Mouse (Mus musculus) brain, embryonic 14.5 days (tissue): Measurements from ENCODE around the gene Slc25a25.

ENCODE experiments used
- CTCF ChIP-seq: fragments of 200-500 bp; IDR thresholded peaks from 2 replicates; pipeline ENCODE4 v1.5.1; 2012; ENCODE audit warnings: inconsistent platforms, mild to moderate bottlenecking, moderate library complexity, borderline replicate concordance; ENCODE audit not compliant: insufficient read depth, insufficient read length; ENCODE audit errors: extremely low read depth
- POLR2A ChIP-seq: fragments of 200-500 bp; IDR thresholded peaks from 2 replicates; pipeline ENCODE4 v1.6.1; 2012; ENCODE audit warnings: mild to moderate bottlenecking, inconsistent platforms, borderline replicate concordance; ENCODE audit not compliant: poor library complexity, insufficient read depth, insufficient read length, severe bottlenecking; ENCODE audit errors: extremely low read depth

DNA sequence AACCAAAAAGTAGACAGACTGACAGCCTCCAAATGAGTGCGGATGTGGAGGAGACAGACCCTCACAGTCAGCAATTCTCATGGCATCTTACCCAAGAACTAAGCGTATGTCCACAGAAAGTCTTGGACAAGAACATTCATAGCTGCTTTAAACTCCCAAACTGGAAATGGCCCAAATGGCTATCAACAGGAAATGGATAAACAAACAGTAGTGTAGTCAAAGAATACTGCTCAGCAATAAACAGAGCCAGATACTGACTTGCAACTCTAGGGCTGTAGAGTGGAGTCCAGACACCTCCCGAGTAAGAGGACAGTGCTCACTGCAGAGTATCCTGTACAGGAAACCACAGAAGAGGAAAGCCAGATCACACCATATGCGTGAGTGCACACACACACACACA lies 48.1 kb upstream of the Slc25a25 start:
- TF ChIP-seq CTCF: no peak
- TF ChIP-seq POLR2A: no peak
